Mouse (Mus musculus) kidney, adult 2 months (tissue): ENCODE measurements around the gene Ift57.

Source experiments
- CTCF ChIP-seq: fragments of 200-500 bp; conservative IDR thresholded peaks from 2 replicates; pipeline ENCODE4 v1.5.1; 2011; ENCODE audit warnings: low read depth, mild to moderate bottlenecking, control low read depth, low read length, moderate library complexity, mixed read lengths; ENCODE audit not compliant: insufficient read depth, insufficient read length
- POLR2A ChIP-seq: fragments of 200-500 bp; IDR thresholded peaks from one replicate; pipeline ENCODE4 v1.6.1; 2011; ENCODE audit warnings: low read depth, low read length, control low read depth

DNA sequence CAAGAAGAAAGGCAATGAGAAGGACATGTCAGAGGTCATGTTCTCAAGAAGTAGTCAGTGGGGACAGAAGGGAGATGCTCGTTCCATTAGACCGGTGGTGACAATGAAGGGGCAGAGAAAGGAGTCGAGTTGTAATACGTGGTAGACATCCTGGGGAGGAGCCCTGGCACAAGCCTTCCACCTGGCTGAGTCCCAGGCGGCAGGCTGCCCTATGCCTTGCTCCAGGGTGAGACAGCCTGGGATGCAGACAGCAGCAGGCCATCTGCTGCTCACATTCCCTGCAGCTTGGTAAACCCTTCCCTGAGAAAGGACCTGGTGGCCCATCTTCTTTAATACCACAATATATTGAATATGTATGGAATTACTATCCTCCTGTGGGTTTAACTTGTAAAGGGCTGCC, 22.6 kb downstream of the Ift57 start:
- TF ChIP-seq CTCF, result no peak
- no peak for TF ChIP-seq POLR2A
